In genomic region chr11:113631302-113631701, GRCm38 (mm10) we compare ENCODE assay signal across 30 mouse cellular contexts. TPM values are rescaled to one million over a fixed set of nuclear protein-coding genes. Genes with fewer than 3 reads are reported as not detected.
DNase-seq lines count a peak whose midpoint lies in the region; ATAC-seq and TF ChIP-seq lines count a peak whose summit lies in the region.
"Had no signal": no experiment of that assay in that cellular context is flagged by ENCODE, and none has a peak within 500 bp of the region (broad histone marks: within the 10 kb centered on the region; RNA-seq: fewer than 3 reads in every experiment).

No protein-coding gene starts in this region.

- no peak overlapping the region for H3K4me3 ChIP-seq in lung, postnatal 0 days (ENCODE audit: low read depth, low read length)
- H3K4me3 ChIP-seq in stomach, embryonic 15.5 days (replicated peaks): no peak overlapping the region
- no peak overlapping the region for H3K4me3 ChIP-seq in forebrain, postnatal 0 days (ENCODE audit: low read depth, low read length)
- H3K4me3 ChIP-seq in forebrain, embryonic 10.5 days: no peak overlapping the region
- H3K4me3 ChIP-seq: embryonic facial prominence, embryonic 12.5 days; forebrain, embryonic 15.5 days; gastrocnemius, adult 2 months; heart, embryonic 12.5 days; lung, embryonic 15.5 days; myocyte; neural tube, embryonic 13.5 days had no signal

- H3K4me2 ChIP-seq in lung, postnatal 0 days (replicated peaks; ENCODE audit: low read depth, low read length): peak overlapping the region; percentile 17; the same call in 1 of the 2 replicates
- peak overlapping the region; percentile 37 for H3K4me2 ChIP-seq in stomach, embryonic 15.5 days
- no peak overlapping the region for H3K4me2 ChIP-seq in forebrain, postnatal 0 days (ENCODE audit: low read depth)
- H3K4me2 ChIP-seq: embryonic facial prominence, embryonic 12.5 days; forebrain, embryonic 15.5 days; heart, embryonic 12.5 days; hindbrain, embryonic 14.5 days; lung, embryonic 15.5 days; midbrain, embryonic 11.5 days; neural tube, embryonic 13.5 days had no signal

- H3K27me3 ChIP-seq in lung, postnatal 0 days (replicated peaks; ENCODE audit: insufficient read depth, low read length): no peaks in the 10 kb centered on the region
- no peaks in the 10 kb centered on the region for H3K27me3 ChIP-seq in stomach, embryonic 15.5 days (replicated peaks)
- H3K27me3 ChIP-seq in forebrain, postnatal 0 days (ENCODE audit: insufficient read depth, low read length): no peaks in the 10 kb centered on the region
- no peaks in the 10 kb centered on the region for H3K27me3 ChIP-seq in forebrain, embryonic 10.5 days (ENCODE audit: poor library complexity, severe bottlenecking)
- H3K27me3 ChIP-seq: embryonic facial prominence, embryonic 12.5 days; forebrain, embryonic 15.5 days; lung, embryonic 15.5 days; neural tube, embryonic 13.5 days had no signal

- no peak for TF ChIP-seq EP300 in lung, postnatal 0 days (IDR thresholded peaks at IDR 0.05)

- no peaks in the 10 kb centered on the region for H3K9me3 ChIP-seq in lung, postnatal 0 days (ENCODE audit: low read length)
- H3K9me3 ChIP-seq in stomach, embryonic 15.5 days: no peaks in the 10 kb centered on the region
- H3K9me3 ChIP-seq in forebrain, postnatal 0 days (ENCODE audit: low read length): no peaks in the 10 kb centered on the region
- no peaks in the 10 kb centered on the region for H3K9me3 ChIP-seq in forebrain, embryonic 10.5 days
- H3K9me3 ChIP-seq: embryonic facial prominence, embryonic 12.5 days; forebrain, embryonic 15.5 days; heart, embryonic 12.5 days; lung, embryonic 15.5 days; neural tube, embryonic 13.5 days had no signal

- no peaks in the 10 kb centered on the region for H3K36me3 ChIP-seq in lung, postnatal 0 days (ENCODE audit: insufficient read depth, low read length)
- H3K36me3 ChIP-seq in stomach, embryonic 15.5 days: no peaks in the 10 kb centered on the region
- H3K36me3 ChIP-seq in forebrain, postnatal 0 days (ENCODE audit: insufficient read depth): no peaks in the 10 kb centered on the region
- H3K36me3 ChIP-seq in forebrain, embryonic 10.5 days (replicated peaks): no peaks in the 10 kb centered on the region
- H3K36me3 ChIP-seq: embryonic facial prominence, embryonic 12.5 days; forebrain, embryonic 15.5 days; heart, embryonic 12.5 days; lung, embryonic 15.5 days; neural tube, embryonic 13.5 days had no signal

- no peak for DNase-seq in lung, postnatal 0 days (ENCODE audit: low spot score)
- no peak for DNase-seq in lung, postnatal 25 days (ENCODE audit: low spot score)
- peak; percentile 54 for DNase-seq in lung, postnatal 10 days
- DNase-seq in forebrain, postnatal 0 days: no peak
- DNase-seq in forebrain, embryonic 10.5 days (ENCODE audit: extremely low spot score, low spot score): no peak
- no peak for DNase-seq in spleen, postnatal 4 days (ENCODE audit: low spot score in 2 of 2)
- DNase-seq: cerebellum, adult 11-12 months; cerebellum, adult 9-11 months; gastrocnemius, adult 2 months; gastrocnemius, postnatal 36 days; heart, adult 18-20 months; kidney, adult 8-10 months; kidney, postnatal 10 days; layer of hippocampus, adult 9-11 months; right cerebral cortex, postnatal 4 days; thymus, adult 2 months; thymus, postnatal 4 days had no signal

- no peak overlapping the region for H3K9ac ChIP-seq in lung, postnatal 0 days (replicated peaks; ENCODE audit: low read depth)
- H3K9ac ChIP-seq in stomach, embryonic 15.5 days: no peak overlapping the region
- H3K9ac ChIP-seq in forebrain, postnatal 0 days: no peak overlapping the region
- H3K9ac ChIP-seq: embryonic facial prominence, embryonic 12.5 days; forebrain, embryonic 15.5 days; heart, embryonic 12.5 days; hindbrain, embryonic 14.5 days; lung, embryonic 15.5 days; neural tube, embryonic 13.5 days had no signal

- H3K27ac ChIP-seq in lung, postnatal 0 days (ENCODE audit: low read length): no peak overlapping the region
- H3K27ac ChIP-seq in stomach, embryonic 15.5 days: peak overlapping the region; percentile 52; the same call in 1 of the 2 replicates
- H3K27ac ChIP-seq in forebrain, postnatal 0 days (ENCODE audit: low read depth, low read length): no peak overlapping the region
- no peak overlapping the region for H3K27ac ChIP-seq in forebrain, embryonic 10.5 days
- H3K27ac ChIP-seq: embryonic facial prominence, embryonic 12.5 days; gastrocnemius, adult 2 months; hindbrain, embryonic 14.5 days; lung, embryonic 15.5 days; neural tube, embryonic 13.5 days had no signal

- WGBS in lung, postnatal 0 days: 46% methylated on average over 8 of the region's 8 CpGs
- 58% methylated on average over 8 of the region's 8 CpGs for WGBS in stomach, embryonic 15.5 days
- WGBS in forebrain, postnatal 0 days: 58% methylated on average over 8 of the region's 8 CpGs
- 87% methylated on average over 8 of the region's 8 CpGs for WGBS in forebrain, embryonic 10.5 days

- TF ChIP-seq CTCF in lung, postnatal 0 days (IDR thresholded peaks at IDR 0.05): no peak
- no peak for TF ChIP-seq CTCF in forebrain, postnatal 0 days (IDR thresholded peaks at IDR 0.05; ENCODE audit: low read depth)

- ATAC-seq in lung, postnatal 0 days: peak; percentile 50
- ATAC-seq in stomach, embryonic 15.5 days (ENCODE audit: insufficient read depth, low FRiP score, low read depth): no peak
- ATAC-seq in forebrain, postnatal 0 days: no peak
- ATAC-seq: CD4-positive, CD25-positive, alpha-beta regulatory T cell, adult 4 months; forebrain, embryonic 15.5 days had no signal

- H3K4me1 ChIP-seq in lung, postnatal 0 days (ENCODE audit: insufficient read depth, low read depth, low read length): no peaks in the 10 kb centered on the region
- no peaks in the 10 kb centered on the region for H3K4me1 ChIP-seq in stomach, embryonic 15.5 days
- H3K4me1 ChIP-seq in forebrain, postnatal 0 days (ENCODE audit: insufficient read depth): no peaks in the 10 kb centered on the region
- no peaks in the 10 kb centered on the region for H3K4me1 ChIP-seq in forebrain, embryonic 10.5 days
- H3K4me1 ChIP-seq: embryonic facial prominence, embryonic 12.5 days; heart, embryonic 12.5 days; neural tube, embryonic 13.5 days had no signal

RNA-seq across cellular contexts. Expression of gene Sstr2, which starts 12.2 kb away (rescaled TPM):
- polyA plus RNA-seq in lung, postnatal 0 days (2015; fragmentation: Nextera tagmentation; extraction: Ambion mirVana): 3.9 and 4.0 TPM in 2 replicates
- 1.7 and 1.9 TPM in 2 replicates for polyA plus RNA-seq in stomach, embryonic 15.5 days (2015; fragmentation: Nextera tagmentation; extraction: Ambion mirVana)
- total RNA-seq in forebrain, postnatal 0 days (2014; rRNA removed): 19.9 and 32.2 TPM in 2 replicates
- polyA plus RNA-seq in forebrain, postnatal 0 days (2015; fragmentation: Nextera tagmentation; extraction: Ambion mirVana): 23.1 and 27.1 TPM in 2 replicates
- polyA plus RNA-seq in forebrain, embryonic 10.5 days (2016; fragmentation: Nextera tagmentation; extraction: Ambion mirVana): 2.7 and 4.1 TPM in 2 replicates
- total RNA-seq: gastrocnemius, adult 2 months; gastrocnemius, postnatal 36 days; heart, adult 18-20 months; liver, adult 2 months; megakaryocyte, adult 5-6 weeks had no signal
- polyA plus RNA-seq: heart, postnatal 0 days had no signal

RNA-seq across cellular contexts. Expression of gene Cog1, which starts 17.7 kb away (rescaled TPM):
- 18.6 and 19.0 TPM in 2 replicates for polyA plus RNA-seq in lung, postnatal 0 days (2015; fragmentation: Nextera tagmentation; extraction: Ambion mirVana)
- polyA plus RNA-seq in stomach, embryonic 15.5 days (2015; fragmentation: Nextera tagmentation; extraction: Ambion mirVana): 23.1 and 25.3 TPM in 2 replicates
- 37.2 and 48.8 TPM in 2 replicates for total RNA-seq in forebrain, postnatal 0 days (2014; rRNA removed)
- polyA plus RNA-seq in forebrain, postnatal 0 days (2015; fragmentation: Nextera tagmentation; extraction: Ambion mirVana): 25.3 and 28.6 TPM in 2 replicates
- 24.4 and 24.6 TPM in 2 replicates for polyA plus RNA-seq in forebrain, embryonic 10.5 days (2016; fragmentation: Nextera tagmentation; extraction: Ambion mirVana)

RNA-seq across cellular contexts. Expression of gene Slc39a11, which starts 18.6 kb away (rescaled TPM):
- polyA plus RNA-seq in lung, postnatal 0 days (2015; fragmentation: Nextera tagmentation; extraction: Ambion mirVana): 14.3 and 15.1 TPM in 2 replicates
- 37.1 and 46.6 TPM in 2 replicates for polyA plus RNA-seq in stomach, embryonic 15.5 days (2015; fragmentation: Nextera tagmentation; extraction: Ambion mirVana)
- 36.9 and 48.2 TPM in 2 replicates for total RNA-seq in forebrain, postnatal 0 days (2014; rRNA removed)
- 33.1 and 39.1 TPM in 2 replicates for polyA plus RNA-seq in forebrain, postnatal 0 days (2015; fragmentation: Nextera tagmentation; extraction: Ambion mirVana)
- polyA plus RNA-seq in forebrain, embryonic 10.5 days (2016; fragmentation: Nextera tagmentation; extraction: Ambion mirVana): 18.4 and 19.8 TPM in 2 replicates

RNA-seq across cellular contexts. Expression of gene Fam104a, which starts 52.7 kb away (rescaled TPM):
- 41.3 and 44.1 TPM in 2 replicates for polyA plus RNA-seq in lung, postnatal 0 days (2015; fragmentation: Nextera tagmentation; extraction: Ambion mirVana)
- polyA plus RNA-seq in stomach, embryonic 15.5 days (2015; fragmentation: Nextera tagmentation; extraction: Ambion mirVana): 43.8 and 49.8 TPM in 2 replicates
- total RNA-seq in forebrain, postnatal 0 days (2014; rRNA removed): 37.6 and 38.7 TPM in 2 replicates
- polyA plus RNA-seq in forebrain, postnatal 0 days (2015; fragmentation: Nextera tagmentation; extraction: Ambion mirVana): 54.7 and 58.9 TPM in 2 replicates
- polyA plus RNA-seq in forebrain, embryonic 10.5 days (2016; fragmentation: Nextera tagmentation; extraction: Ambion mirVana): 55.1 and 56.6 TPM in 2 replicates

RNA-seq across cellular contexts. Expression of gene D11Wsu47e, which starts 52.9 kb away (rescaled TPM):
- 10.3 and 11.9 TPM in 2 replicates for polyA plus RNA-seq in lung, postnatal 0 days (2015; fragmentation: Nextera tagmentation; extraction: Ambion mirVana)
- polyA plus RNA-seq in stomach, embryonic 15.5 days (2015; fragmentation: Nextera tagmentation; extraction: Ambion mirVana): 20.0 and 20.7 TPM in 2 replicates
- total RNA-seq in forebrain, postnatal 0 days (2014; rRNA removed): 34.2 and 36.7 TPM in 2 replicates
- 23.4 and 25.7 TPM in 2 replicates for polyA plus RNA-seq in forebrain, postnatal 0 days (2015; fragmentation: Nextera tagmentation; extraction: Ambion mirVana)
- 23.8 and 26.1 TPM in 2 replicates for polyA plus RNA-seq in forebrain, embryonic 10.5 days (2016; fragmentation: Nextera tagmentation; extraction: Ambion mirVana)
